Mouse (Mus musculus) right cerebral cortex, postnatal 25 days (tissue): ENCODE measurements around the gene Gosr1.
"Not testable (repeated sequence)": the region's sequence is repeated elsewhere in the genome, so short reads cannot be mapped to it uniquely, and the experiment has no call there.

Experiments
- DNase-seq: peaks from one replicate; pipeline ENCODE4 v3.0.0; 2022

The Gosr1 gene

DNA sequence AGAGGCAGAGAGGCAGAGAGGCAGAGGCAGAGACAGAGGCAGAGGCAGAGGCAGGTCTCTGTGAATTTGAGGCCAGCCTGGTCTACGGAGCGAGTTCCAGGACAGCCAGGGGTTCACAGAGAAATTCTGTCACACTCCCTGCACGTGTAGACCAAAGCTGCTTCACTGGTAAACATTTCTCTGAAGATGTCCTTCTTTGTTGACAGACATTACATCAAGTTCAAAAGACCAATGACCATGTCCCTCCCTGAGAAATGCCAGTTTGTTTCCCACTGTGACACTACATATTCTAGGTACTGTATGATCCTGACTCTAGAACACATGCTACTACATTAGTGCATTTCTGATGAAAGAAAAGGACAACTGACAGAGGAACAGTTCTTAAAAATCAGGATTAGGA, 32.7 kb downstream of the Gosr1 start:
- DNase-seq, result no peak

DNA sequence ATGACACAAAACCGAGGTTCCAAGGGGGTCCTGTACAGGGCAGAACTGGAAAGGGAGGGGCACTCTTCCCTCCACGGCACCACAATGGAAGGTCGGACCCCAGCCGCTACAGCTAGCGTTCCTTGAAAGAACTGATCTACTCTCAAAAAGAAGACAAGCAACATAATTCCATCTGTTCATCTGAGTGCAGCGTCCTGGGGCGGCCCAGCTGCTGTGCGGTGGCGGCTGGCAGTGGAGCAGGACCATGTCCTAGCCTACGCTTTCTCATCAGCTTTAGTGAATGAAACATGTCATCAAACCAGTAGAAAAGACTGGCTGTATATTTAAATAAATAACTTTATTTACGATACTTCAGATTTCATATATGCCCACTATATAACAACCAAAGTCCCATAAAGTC, 35.3 kb downstream of the Gosr1 start:
- no peak for DNase-seq

DNA sequence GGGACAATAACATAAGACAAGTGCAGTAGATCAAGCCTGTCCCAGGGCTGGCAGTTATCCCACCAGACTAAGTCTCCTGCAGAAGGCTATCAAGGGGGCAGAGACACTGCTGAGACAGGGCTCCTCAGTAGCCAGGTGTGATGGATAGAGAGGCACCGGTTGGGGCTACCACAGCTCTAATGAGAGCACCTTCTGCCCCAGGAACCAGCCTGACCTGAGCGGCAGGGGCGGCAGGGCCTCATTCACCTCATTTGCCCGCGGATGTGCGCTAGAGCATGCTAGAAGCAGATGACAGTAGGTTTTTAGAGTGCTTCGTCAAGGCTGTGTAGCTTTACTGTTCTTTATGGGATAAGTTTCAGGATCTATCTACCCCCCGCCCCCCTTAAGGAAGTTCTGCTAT, 39.5 kb downstream of the Gosr1 start:
- no peak for DNase-seq

DNA sequence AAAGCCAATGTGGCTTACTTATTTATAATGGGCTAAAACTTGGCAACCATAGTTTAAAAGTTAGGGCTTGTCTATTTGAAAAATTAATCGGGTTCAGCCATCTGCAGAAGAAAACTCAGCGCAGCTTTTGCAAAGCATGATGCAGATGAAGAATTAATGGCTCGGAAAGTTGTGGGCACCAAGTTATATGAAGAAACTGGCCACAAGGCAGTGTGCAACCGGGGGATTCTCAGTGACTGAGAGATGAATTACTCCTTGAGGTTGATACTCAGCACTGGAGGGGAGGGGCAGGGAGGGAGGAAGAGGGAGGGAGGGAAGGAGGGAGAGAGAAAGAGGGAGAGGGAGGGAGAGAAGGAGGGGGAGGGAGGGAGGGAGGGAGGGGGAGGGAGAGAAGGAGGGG, 46.4 kb downstream of the Gosr1 start:
- DNase-seq, result no peak

DNA sequence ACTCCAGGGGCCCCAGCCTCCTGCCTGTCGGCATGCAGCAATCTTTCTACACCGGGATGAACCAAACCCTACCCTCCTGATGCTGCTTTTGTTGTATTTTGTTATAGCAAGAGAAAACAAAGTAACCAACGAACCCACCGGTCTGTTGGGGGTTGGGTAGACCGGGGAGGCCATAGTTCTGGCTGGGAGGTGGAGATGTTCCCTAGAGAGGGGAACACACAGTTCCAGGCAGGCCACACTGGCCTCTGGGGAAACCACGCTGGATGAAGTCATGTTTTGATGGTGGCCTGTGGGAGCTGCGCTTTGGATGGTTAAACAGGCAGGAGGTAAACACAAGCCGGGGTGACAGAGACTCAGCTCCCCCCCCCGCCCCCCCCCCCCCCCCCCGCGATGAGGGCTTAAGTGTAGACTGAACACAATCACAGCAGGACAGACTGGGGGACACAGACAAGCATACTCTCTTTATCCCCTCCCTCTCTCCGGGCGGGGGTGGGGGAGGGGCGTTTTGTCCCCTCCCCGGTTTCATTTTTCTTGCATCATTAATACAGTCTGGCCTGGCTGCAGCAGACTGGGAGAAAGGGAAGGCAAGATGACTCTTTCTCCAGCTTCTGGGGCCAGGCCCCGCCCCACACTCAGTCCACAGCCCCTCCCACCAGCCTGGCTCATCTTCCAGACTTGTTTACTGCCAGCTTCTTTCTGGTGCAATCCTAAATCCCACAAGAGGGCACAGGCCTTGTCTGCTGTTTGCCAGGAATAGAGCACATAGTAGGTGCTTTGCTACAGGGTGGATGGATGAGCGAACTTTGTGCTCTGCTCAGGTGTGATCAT, 53.5 kb downstream of the Gosr1 start:
- DNase-seq, result no peak

DNA sequence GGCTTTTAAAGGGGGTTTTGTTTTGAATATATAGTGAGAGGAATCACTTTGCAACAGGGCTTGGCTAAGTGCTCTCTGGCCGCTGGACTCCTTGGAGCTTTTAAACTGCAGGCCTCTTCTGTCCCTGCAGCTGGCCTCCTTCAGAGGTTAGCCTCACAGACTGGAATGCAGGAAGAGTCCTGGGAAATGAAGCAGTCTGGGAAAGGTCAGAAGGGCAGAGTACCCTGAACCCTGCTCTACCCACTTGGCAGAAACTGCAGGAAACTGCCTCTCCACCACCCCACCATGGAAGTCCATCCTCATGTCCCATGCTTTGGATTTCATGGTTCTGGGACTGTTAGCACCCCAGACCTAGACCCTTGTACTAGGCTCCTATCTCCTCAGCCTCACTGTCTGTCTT, 54.5 kb downstream of the Gosr1 start:
- DNase-seq, result no peak

DNA sequence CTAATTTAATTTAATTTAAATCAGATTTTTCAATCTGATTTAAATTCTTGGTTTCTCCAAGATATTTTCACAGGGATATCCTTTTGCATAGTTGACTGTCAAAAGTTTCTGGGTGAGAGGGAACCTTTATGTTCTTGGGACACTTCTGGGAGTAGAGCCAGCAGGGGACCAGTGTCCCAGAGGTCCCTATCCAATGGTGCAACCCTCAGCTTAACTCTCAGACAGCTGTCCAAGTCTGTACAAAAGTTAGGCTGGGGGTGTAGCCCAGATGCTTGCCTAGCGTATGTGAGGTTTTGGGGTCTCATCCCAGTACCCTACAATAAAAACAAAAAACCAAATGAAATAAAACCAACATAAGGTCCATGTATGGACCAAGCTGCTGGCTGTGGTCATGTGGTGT, 55.3 kb downstream of the Gosr1 start:
- no peak for DNase-seq

DNA sequence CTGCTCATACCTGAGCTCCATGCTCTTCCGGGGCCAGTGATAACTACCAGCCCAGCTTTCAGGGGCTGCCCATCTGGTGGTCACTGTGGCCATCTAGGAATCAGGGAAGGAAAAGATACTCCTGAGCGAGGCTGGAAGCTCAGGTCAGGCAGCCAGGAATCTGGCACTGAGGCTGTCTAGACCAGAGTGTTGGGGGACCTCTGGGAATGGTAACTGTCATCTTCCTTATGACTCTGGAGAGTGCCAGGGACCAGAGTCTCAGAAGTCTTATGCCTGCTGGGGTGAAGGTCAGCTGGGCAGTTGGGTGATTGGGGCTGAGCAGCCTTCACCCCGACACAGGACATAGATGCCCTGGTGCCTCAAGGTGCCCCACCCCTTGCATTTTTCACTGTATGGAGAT, 55.7 kb downstream of the Gosr1 start:
- DNase-seq, result no peak

DNA sequence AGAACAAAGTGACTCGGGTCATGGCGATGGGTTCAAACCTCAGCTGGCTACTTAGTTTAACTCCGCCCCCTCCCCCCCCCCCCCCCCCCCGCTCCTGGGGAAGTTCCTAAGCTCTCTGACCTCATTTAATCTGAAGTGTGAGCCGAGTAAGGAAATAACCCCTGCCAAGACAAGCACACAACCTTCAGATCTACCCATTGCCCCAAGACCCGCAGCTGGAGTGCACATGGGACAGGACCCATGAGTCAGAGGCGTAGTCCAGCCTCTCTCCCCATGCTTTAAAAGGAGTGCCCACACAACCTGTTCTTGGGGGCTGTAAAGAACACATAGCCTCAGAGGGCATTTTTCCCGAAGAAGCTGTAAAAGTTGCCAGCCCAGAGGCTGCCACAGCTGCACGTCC, 63.8 kb downstream of the Gosr1 start:
- DNase-seq, result no peak

DNA sequence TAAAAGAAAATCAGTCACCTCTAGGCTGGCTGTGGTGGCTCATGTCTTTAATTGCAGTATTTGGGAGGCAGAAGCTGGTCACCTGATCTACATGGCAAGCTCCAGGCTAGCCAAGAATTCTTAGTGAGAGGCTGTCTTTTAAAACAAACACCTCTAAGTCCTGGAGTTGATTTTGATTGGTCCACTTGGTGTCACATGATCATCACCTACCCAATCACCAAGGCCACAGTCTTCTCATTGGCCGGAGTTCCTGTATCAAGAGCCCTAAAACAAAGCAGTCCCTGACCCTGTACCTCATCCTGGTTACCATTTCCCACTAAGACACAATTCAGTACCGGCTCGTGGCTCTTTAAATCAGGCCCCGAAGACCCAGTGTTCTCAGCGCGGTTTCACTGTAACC, 67.6 kb downstream of the Gosr1 start:
- no peak for DNase-seq

DNA sequence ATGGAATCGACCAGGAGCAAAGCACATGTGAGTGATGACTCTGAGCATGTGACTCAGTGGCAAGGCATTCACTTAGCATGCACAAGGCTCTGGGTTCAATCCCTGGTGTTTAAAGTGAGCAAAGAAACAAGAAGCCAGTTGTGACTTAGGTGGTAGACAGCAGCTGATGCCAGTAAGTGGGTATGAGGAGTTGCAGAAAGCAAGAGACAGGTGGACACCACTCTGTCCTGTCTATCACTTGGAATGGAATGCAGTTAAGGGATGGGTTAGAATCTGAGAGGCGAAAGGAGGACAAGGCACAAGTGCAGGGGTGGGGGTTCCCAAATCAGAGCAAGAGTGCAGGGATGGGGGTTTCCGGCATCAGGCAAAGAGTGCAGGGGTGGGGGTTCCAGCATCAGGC, 71.3 kb downstream of the Gosr1 start:
- DNase-seq, result no peak

DNA sequence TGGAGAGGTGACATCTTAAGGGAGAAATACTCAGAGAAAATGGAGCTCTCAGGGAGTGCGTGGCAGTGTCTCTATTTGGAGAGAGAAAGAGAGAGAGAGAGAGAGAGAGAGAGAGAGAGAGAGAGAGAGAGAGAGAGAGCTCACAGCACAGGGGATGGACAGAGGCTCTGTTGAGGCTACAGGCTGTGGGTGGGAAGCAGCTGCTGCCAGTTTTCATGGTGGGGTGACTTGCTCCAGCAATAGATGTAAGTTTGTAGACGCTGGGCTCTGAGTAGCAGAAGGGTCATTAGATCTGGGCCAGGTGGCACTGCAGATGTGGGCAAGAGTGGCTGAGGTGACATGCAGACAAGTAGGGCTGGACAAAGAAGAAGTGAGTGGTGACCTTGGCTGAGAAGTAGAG, 77.8 kb downstream of the Gosr1 start:
- DNase-seq, result no peak

DNA sequence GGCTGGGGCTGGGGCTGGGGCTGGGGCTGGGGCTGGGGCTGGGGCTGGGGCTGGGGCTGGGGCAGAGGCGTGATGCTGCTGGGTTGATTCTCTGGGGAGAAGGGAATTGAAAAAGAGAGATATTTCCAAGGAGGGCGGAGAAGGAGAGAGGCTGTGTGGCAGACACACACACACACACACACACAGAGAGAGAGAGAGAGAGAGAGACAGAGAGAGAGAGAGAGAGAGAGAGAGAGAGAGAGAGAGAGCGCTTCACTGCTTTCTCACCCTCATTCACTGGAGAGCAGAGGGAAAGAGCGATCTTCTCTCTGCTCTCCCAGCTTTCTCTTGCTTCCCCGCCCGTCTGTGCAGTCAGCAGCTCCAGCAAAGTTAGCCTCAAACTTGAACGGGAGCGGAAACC, 83.9 kb downstream of the Gosr1 start, which contains the start of gene Trarg1:
TSS of gene Trarg1 (plus strand) at position 301 of the 400 bp plus-strand sequence.
- not testable (repeated sequence) for DNase-seq
